Mouse (Mus musculus) forebrain, postnatal 0 days (tissue): Measurements from ENCODE around the gene Trmt112. TPM values are rescaled to one million over a fixed set of nuclear protein-coding genes. Genes with fewer than 3 reads are reported as not detected.

Source experiments
- ATAC-seq: fragments of 200-750 bp; cut with Nextera tagmentation; 2 replicates; pipeline ENCODE4 v1.8.0; 2017; ENCODE audit warnings: mild to moderate bottlenecking, moderate library complexity
- DNase-seq: peaks from one replicate; pipeline ENCODE4 v3.0.0-alpha.2; 2015
- H3K27ac ChIP-seq: fragments of 300-500 bp; sonication (generic); 2 replicates; pipeline ENCODE4 v1.5.1; 2014; ENCODE audit warnings: low read depth, mild to moderate bottlenecking, antibody characterized with exemption, low read length, moderate library complexity, mixed read lengths
- H3K27me3 ChIP-seq: fragments of 300-500 bp; sonication (generic); 2 replicates; pipeline ENCODE4 v1.6.1; 2014; ENCODE audit warnings: mild to moderate bottlenecking, low read length, mixed read lengths; ENCODE audit not compliant: insufficient read depth
- H3K36me3 ChIP-seq: fragments of 300-500 bp; sonication (generic); 2 replicates; pipeline ENCODE4 v1.6.1; 2014; ENCODE audit warnings: mild to moderate bottlenecking, moderate library complexity; ENCODE audit not compliant: insufficient read depth
- H3K4me1 ChIP-seq: fragments of 300-500 bp; sonication (generic); 2 replicates; pipeline ENCODE4 v1.6.1; 2014; ENCODE audit warnings: antibody characterized with exemption; ENCODE audit not compliant: insufficient read depth
- H3K4me2 ChIP-seq: fragments of 300-500 bp; sonication (generic); 2 replicates; pipeline ENCODE4 v1.6.1; 2014; ENCODE audit warnings: low read depth, mild to moderate bottlenecking, moderate library complexity
- H3K4me3 ChIP-seq: fragments of 300-500 bp; sonication (generic); 2 replicates; pipeline ENCODE4 v1.5.1; 2014; ENCODE audit warnings: low read depth, low read length, mixed read lengths
- H3K9ac ChIP-seq: fragments of 300-500 bp; sonication (generic); 2 replicates; pipeline ENCODE4 v1.6.1; 2014; ENCODE audit warnings: mild to moderate bottlenecking
- H3K9me3 ChIP-seq: fragments of 300-500 bp; sonication (generic); 2 replicates; pipeline ENCODE4 v1.6.1; 2016; ENCODE audit warnings: low read length
- CTCF ChIP-seq: sonication (generic); IDR thresholded peaks from 2 replicates; pipeline ENCODE4 v1.5.1; 2016; ENCODE audit warnings: antibody characterized with exemption, control low read depth, low read depth
- WGBS: fragments of 180-500 bp; shearing (Covaris S2); extraction: QIAGEN DNeasy Blood & Tissue Kit; methylation state at CpG from one replicate; pipeline ENCODE4 v1.1.7; 2014; 5-methylcytosine and 5-hydroxymethylcytosine counted together
- polyA plus RNA-seq: library from polyadenylated mRNA; unstranded; fragments of >200 nt; fragmentation: Nextera tagmentation; extraction: Ambion mirVana; gene quantifications from 2 replicates; pipeline ENCODE4 v1.2.1, GENCODE M21; 2015
- total RNA-seq: library from RNA; depleted of rRNA; stranded (reverse); fragments of >200 nt; gene quantifications from 2 replicates; pipeline ENCODE4 v1.2.3, GENCODE M21; 2014

Trmt112 gene
- total and polyA plus RNA-seq, 2 experiments from 2014 or later = 52.3 to 102 TPM

DNA sequence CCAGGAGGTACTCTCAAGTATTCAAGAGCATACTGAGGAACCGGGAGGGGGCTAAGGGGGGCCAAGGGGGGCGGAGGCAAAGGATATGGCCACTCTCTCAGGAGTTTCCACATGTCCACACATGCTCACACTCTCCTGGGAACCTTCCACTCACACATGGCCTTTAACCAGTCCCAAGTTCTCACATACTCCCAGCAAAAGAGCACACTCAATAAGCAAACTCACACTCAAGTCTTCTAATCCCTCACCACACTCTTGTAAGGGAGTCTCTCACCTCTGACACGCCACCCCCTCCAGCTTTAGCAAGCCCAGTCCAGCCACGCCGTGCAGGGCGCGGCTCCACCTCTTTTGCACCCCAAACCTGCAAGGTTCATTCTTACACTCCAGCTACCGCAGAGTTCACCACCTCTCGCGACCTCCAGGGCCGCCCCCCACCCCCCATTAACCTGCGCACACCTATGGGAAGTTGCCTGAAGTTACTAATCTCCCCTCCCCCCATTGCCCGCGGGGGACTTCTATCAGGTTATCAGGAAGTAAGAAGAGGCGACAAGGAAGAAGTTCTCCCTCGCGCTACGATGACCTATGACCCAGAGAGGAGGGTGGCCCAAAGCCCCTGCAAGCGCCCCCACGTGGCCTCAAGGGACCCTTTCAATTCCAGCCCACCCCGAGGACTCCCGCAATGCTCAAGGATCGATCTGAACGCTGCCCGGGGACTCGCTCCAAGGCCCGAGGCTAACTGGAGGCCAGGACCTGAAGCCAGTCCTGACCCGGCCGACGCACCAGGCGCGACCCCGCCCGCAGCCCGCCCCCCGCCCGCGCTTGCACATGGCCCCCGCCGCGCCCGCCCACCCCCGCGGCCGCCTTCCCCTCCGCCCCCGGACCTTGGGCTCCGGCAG is 11.5 kb downstream of the Trmt112 start:
- Histone ChIP-seq H3K36me3 (peaks cover 4% of the 10 kb centered on the region; the same call in 1 of the 2 replicates), H3K27ac (peak overlapping the region; percentile 85), H3K4me1 (peaks cover 10% of the 10 kb centered on the region), H3K4me2 (peak overlapping the region; percentile 88), H3K4me3 (peak overlapping the region; percentile 98), H3K27me3 (peaks cover 28% of the 10 kb centered on the region), H3K9ac (peak overlapping the region; percentile 84), H3K9me3 (no peaks in the 10 kb centered on the region)
- peak; percentile 4 for ATAC-seq
- DNase-seq = peak; percentile 38
- WGBS = 1% methylated on average over 35 of the region's 48 CpGs
- TF ChIP-seq CTCF = peak; percentile 42

DNA sequence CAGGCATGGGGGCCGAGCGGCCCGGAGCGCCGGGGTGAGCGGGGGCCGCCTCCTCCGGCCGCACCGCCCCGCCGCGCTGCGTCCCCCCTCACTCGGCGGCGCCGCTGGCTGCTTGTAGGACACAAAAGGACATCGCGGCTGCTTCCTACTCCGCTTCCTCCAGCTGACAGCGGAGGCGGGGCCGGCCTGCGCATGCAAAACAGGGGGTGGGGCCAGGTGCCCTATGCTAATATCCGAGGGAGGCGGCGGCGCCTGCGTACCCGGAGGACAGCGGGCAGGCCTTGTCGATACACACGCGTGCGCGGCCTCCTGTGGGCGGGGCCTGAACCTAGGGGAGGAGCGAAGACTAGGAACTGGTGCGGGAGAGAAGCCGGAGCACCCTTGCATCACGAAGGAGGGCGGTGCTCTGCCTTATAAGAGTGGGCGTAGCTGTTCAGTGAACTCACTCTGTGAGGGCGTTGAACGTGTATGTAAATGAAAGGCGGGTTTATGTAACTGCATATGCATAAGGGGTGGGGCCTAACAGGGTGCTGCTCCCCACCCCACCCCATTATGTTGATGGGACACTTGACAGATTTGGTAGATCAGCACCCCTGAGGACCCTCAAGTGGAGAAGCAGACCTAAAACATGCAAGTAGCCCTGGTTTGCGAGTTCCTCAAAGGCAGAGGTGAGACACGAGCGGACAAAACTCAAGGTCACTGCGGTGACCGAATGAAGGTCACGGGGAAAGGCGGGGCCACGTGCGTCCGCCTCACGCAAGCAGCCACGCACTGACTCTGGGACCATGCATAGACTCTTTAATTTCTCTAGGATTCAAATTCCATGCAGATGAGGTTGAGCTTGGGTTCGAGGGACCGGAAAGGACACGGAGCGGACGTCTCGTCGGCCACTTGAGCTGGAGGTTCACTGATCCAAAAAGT is 12.4 kb downstream of the Trmt112 start, which contains the start of gene Esrra:
Gene Esrra, minus strand, starts transcription at position 167 of the 921 bp plus-strand sequence.
- Histone ChIP-seq H3K4me2 (peak within 1 kb of the TSS; percentile 88), H3K4me3 (peak within 1 kb of the TSS; percentile 98), H3K27ac (peak within 1 kb of the TSS; percentile 85), H3K9ac (peak within 1 kb of the TSS; percentile 84), H3K9me3 (no peaks in the 10 kb centered on the region), H3K36me3 (peaks cover 4% of the 10 kb centered on the region; the same call in 1 of the 2 replicates), H3K4me1 (peaks cover 10% of the 10 kb centered on the region), H3K27me3 (peaks cover 37% of the 10 kb centered on the region)
- ATAC-seq (peak; percentile 97), DNase-seq (peak; percentile 99)
- WGBS = under 1% methylated on average over 66 of the region's 66 CpGs
- no peak; the same call in 1 of the 2 replicates for TF ChIP-seq CTCF

DNA sequence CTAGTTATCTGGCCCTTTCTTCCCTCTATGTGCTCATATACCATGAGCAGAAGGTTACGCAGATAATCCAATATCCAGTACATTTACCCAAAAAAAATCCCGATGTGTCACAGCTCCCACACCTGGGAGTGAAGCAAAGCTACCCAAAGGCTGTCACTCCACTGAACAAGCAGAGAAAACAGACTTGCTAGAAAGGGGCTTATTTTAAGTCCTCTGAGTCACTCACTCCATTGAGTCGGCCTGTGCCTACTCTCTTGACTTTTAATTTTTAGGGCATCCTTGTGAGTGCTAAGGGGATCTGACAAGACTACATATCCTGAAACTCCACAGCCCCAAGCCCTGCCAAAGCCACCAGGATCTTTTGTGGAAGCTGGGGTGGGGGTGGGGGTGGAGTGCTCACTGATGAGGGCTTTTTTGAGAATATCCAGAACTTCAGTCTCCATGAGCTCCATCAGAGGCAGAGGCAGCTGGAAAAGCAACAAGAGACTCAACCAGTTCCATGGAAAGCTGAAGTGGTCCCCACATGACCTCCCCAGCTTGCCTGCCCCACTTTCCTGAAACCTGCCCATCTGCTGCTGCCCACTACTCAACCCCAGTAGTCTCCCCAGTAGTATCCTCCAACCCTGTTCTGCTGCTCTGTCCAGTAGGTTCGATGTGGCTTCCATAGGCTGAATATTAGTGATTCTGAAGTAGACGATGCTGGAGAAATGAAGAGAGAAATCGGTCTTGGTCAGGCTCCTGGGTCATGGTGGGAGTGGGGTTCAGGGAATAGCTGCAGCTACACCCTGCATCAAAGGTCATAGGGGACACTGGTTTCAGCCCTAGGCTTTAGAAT is 13.6 kb downstream of the Trmt112 start:
- Histone ChIP-seq H3K4me2 (no peak overlapping the region), H3K4me1 (peaks cover 10% of the 10 kb centered on the region), H3K27ac (no peak overlapping the region), H3K9me3 (no peaks in the 10 kb centered on the region), H3K36me3 (peaks cover 4% of the 10 kb centered on the region; the same call in 1 of the 2 replicates), H3K27me3 (peaks cover 49% of the 10 kb centered on the region), H3K9ac (no peak overlapping the region), H3K4me3 (no peak overlapping the region)
- ATAC-seq (no peak), DNase-seq (no peak)
- no peak for TF ChIP-seq CTCF
- 64% methylated on average over 6 of the region's 6 CpGs for WGBS

DNA sequence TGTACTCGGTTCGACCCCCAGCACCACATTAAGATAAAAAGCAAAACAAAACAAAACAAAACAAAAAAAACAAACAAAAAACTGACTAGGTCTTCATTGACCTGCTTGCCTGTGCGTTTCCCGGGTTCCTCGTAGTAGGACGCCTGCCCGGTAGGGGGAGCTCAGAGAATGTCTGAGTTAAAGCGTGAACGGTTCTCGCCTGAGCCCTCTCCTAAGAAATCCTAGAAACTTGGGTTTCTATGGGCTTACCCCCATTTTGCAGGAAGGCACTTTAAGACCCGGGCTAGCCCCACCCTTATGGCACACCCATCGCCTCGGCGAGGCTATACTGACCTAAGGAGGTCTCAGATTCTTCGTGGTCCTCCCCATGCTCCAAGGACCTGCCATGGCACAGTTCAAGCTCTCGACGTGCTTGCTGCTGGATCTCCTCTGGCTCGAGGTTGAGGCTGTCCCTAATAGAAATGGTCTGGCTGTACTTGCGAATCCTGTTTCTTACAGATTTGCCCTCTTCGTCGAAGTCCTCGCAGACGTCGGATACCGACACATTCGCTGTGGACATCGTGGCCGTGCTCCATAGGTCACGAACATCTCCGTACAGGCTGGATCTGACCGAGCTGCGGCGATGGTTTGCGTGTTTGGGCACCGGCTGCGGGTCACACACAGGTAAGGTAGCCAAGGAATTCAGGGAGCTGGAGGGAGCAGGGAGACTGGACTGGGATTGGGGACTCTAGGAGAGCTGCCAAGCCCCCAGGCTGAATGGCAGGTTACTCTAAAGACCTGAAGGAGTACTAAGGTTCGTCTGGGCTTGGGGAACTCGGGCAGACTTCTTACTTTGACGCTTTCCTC is 15.2 kb downstream of the Trmt112 start:
- 4% methylated on average over 39 of the region's 39 CpGs for WGBS
- DNase-seq = peak; percentile 81
- no peak for ATAC-seq
- H3K4me3 ChIP-seq = 0 out of 2 replicates have a peak overlapping the region, but pooled peaks have one; percentile 0
- H3K4me1 ChIP-seq = peaks cover 10% of the 10 kb centered on the region
- H3K36me3 ChIP-seq = no peaks in the 10 kb centered on the region
- no peaks in the 10 kb centered on the region for H3K9me3 ChIP-seq
- no peak overlapping the region for H3K27ac ChIP-seq
- H3K9ac ChIP-seq = no peak overlapping the region
- peak; percentile 72 for TF ChIP-seq CTCF
- H3K4me2 ChIP-seq = no peak overlapping the region
- H3K27me3 ChIP-seq = peaks cover 51% of the 10 kb centered on the region

DNA sequence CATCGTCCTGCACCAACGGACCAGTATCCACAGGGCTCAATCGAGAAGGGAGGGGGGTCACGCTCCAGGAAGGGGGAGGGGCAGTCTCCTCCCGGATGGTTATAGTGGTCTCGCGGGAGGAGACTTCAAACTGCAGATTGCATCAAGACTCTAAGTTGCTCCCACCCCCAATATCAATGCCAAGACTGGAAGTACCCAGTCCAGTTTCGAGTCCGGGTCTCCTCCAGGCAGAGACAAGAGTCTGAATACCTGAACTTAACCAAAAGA is 15.7 kb downstream of the Trmt112 start, which contains the start of gene Catsperz:
Gene Catsperz, minus strand, starts transcription at position 74 of the 267 bp plus-strand sequence.
- no peak for ATAC-seq
- no peak for TF ChIP-seq CTCF
- Histone ChIP-seq H3K4me3 (0 out of 2 replicates have a peak within 1 kb of the TSS, but pooled peaks have one; percentile 0), H3K36me3 (no peaks in the 10 kb centered on the region), H3K9ac (no peak within 1 kb of the TSS), H3K27me3 (peaks cover 51% of the 10 kb centered on the region), H3K4me1 (peaks cover 8% of the 10 kb centered on the region), H3K4me2 (no peak within 1 kb of the TSS), H3K27ac (no peak within 1 kb of the TSS), H3K9me3 (no peaks in the 10 kb centered on the region)
- WGBS = 5% methylated on average over 9 of the region's 9 CpGs
- DNase-seq = no peak
